Mouse (Mus musculus): ENCODE data around the gene Dlgap5. TPM values are rescaled to one million over a fixed set of nuclear protein-coding genes. Genes with fewer than 3 reads are reported as not detected.
"Not testable (repeated sequence)": the region's sequence is repeated elsewhere in the genome, so short reads cannot be mapped to it uniquely, and the experiment has no call there.

Gene Dlgap5
- polyA plus RNA-seq (2015; fragmentation: Nextera tagmentation; extraction: Ambion mirVana) = 41.8 and 46.4 TPM in 2 replicates

- DNase-seq (ENCODE audit: low spot score) = peak; percentile 95
Observed at GRCm38 (mm10) chr14:47417775-47418665, at the start of gene Dlgap5. TSS of gene Dlgap5 (minus strand) at chr14:47418407.

- DNase-seq (ENCODE audit: low spot score) = no peak
Observed at GRCm38 (mm10) chr14:47465468-47466175, 47.4 kb upstream of the Dlgap5 start.

- no peak for DNase-seq (ENCODE audit: low spot score)
Observed at GRCm38 (mm10) chr14:47464426-47464825, 46.2 kb upstream of the Dlgap5 start.

- DNase-seq (ENCODE audit: low spot score) = no peak
Observed at GRCm38 (mm10) chr14:47462877-47463460, 44.8 kb upstream of the Dlgap5 start.

- no peak for DNase-seq (ENCODE audit: low spot score)
Observed at GRCm38 (mm10) chr14:47462453-47462852, 44.2 kb upstream of the Dlgap5 start.

GRCm38 (mm10) chr14:47461997-47462396 lies 43.8 kb upstream of the Dlgap5 start:
- no peak for DNase-seq (ENCODE audit: low spot score)

GRCm38 (mm10) chr14:47459556-47459955 lies 41.3 kb upstream of the Dlgap5 start:
- no peak for DNase-seq (ENCODE audit: low spot score)

GRCm38 (mm10) chr14:47450121-47450520 lies 31.9 kb upstream of the Dlgap5 start, which contains the start of gene Fbxo34:
TSS of gene Fbxo34 (plus strand) at chr14:47450421.
- not testable (repeated sequence) for DNase-seq (ENCODE audit: low spot score)

- no peak for DNase-seq (ENCODE audit: low spot score)
Observed at GRCm38 (mm10) chr14:47445331-47446095, 27.3 kb upstream of the Dlgap5 start.

GRCm38 (mm10) chr14:47444907-47445306 lies 26.7 kb upstream of the Dlgap5 start:
- no peak for DNase-seq (ENCODE audit: low spot score)

GRCm38 (mm10) chr14:47438947-47439346 lies 20.7 kb upstream of the Dlgap5 start:
- no peak for DNase-seq (ENCODE audit: low spot score)

GRCm38 (mm10) chr14:47432987-47433386 lies 14.8 kb upstream of the Dlgap5 start:
- DNase-seq (ENCODE audit: low spot score) = no peak

- DNase-seq (ENCODE audit: low spot score) = no peak
Observed at GRCm38 (mm10) chr14:47422466-47422865, 4.3 kb upstream of the Dlgap5 start.

- DNase-seq (ENCODE audit: low spot score) = no peak
Observed at GRCm38 (mm10) chr14:47421606-47422005, 3.4 kb upstream of the Dlgap5 start.

GRCm38 (mm10) chr14:47419723-47420276 lies 1.6 kb upstream of the Dlgap5 start:
- no peak for DNase-seq (ENCODE audit: low spot score)

GRCm38 (mm10) chr14:47419034-47419625 lies 923 bp upstream of the Dlgap5 start:
- DNase-seq (ENCODE audit: low spot score) = no peak

GRCm38 (mm10) chr14:47418666-47418991 lies 422 bp upstream of the Dlgap5 start:
- DNase-seq (ENCODE audit: low spot score) = no peak

- no peak for DNase-seq (ENCODE audit: low spot score)
Observed at GRCm38 (mm10) chr14:47417346-47417745, 861 bp downstream of the Dlgap5 start.

- DNase-seq (ENCODE audit: low spot score) = no peak
Observed at GRCm38 (mm10) chr14:47406000-47406399, 12.2 kb downstream of the Dlgap5 start.

- no peak for DNase-seq (ENCODE audit: low spot score)
Observed at GRCm38 (mm10) chr14:47402735-47403134, 15.5 kb downstream of the Dlgap5 start.
